Comparison of ENCODE assay signal across 8 mouse cellular contexts in genomic region chr1:37428911-37429310, GRCm38 (mm10). TPM values are rescaled to one million over a fixed set of nuclear protein-coding genes. Genes with fewer than 3 reads are reported as not detected.
DNase-seq lines count a peak whose midpoint lies in the region; ATAC-seq lines count a peak whose summit lies in the region.

No protein-coding gene starts in this region.

- ATAC-seq in megakaryocyte-erythroid progenitor cell, adult 5-6 weeks (replicated peaks; ENCODE audit: low FRiP score, low TSS enrichment, poor library complexity, severe bottlenecking): 0 out of 2 replicates have a peak, but pooled peaks have one; percentile 7

- DNase-seq in kidney, adult 9 months: peak; percentile 14
- DNase-seq in kidney, postnatal 14 days: no peak
- DNase-seq in adrenal gland, adult 8-10 months: peak; percentile 37
- peak; percentile 25 for DNase-seq in heart, postnatal 4 days
- no peak for DNase-seq in frontal cortex, postnatal 14 days (ENCODE audit: low spot score in 2 of 2)
- DNase-seq in right cerebral cortex, adult 2 months (ENCODE audit: low spot score in 2 of 2): no peak
- no peak for DNase-seq in left cerebral cortex, adult 8-10 months (ENCODE audit: low spot score in 2 of 2)

RNA-seq across cellular contexts. Expression of gene Coa5, which starts 1.0 kb away (rescaled TPM):
- 100 to 1,000 TPM in 3 of 4 experiments, 10 to 100 TPM in 1; 90.0 to 125 (median 111) TPM for total RNA-seq in adrenal gland, adult 8-10 months (2022)
- total RNA-seq in heart, postnatal 4 days (2021): 10 to 100 TPM; 84.1 to 85.6 TPM
- total RNA-seq in megakaryocyte-erythroid progenitor cell, adult 5-6 weeks (2014; fragmentation: Nextera tagmentation): 96.6 and 104 TPM in 2 replicates
- 82.0 and 90.7 TPM in 2 replicates for total RNA-seq in megakaryocyte-erythroid progenitor cell, adult 5-6 weeks (2017)
- 10 to 100 TPM; 63.5 to 76.8 (median 70.0) TPM for total RNA-seq in left cerebral cortex, adult 8-10 months (2022)

RNA-seq across cellular contexts. Expression of gene Unc50, which starts 1.0 kb away (rescaled TPM):
- 10 to 100 TPM; 72.8 to 82.8 (median 77.7) TPM for total RNA-seq in adrenal gland, adult 8-10 months (2022)
- total RNA-seq in heart, postnatal 4 days (2021): 10 to 100 TPM; 32.2 to 39.3 TPM
- total RNA-seq in megakaryocyte-erythroid progenitor cell, adult 5-6 weeks (2014; fragmentation: Nextera tagmentation): 33.5 and 42.9 TPM in 2 replicates
- total RNA-seq in megakaryocyte-erythroid progenitor cell, adult 5-6 weeks (2017): 45.7 and 46.1 TPM in 2 replicates
- total RNA-seq in left cerebral cortex, adult 8-10 months (2022): 10 to 100 TPM; 52.7 to 71.7 (median 57.1) TPM

Comparison
In these comparisons a context has a peak if more than half of its experiments do, and no peak if none do; other contexts are left out.
1. DNase-seq: peak in kidney, adult 9 months (single experiment), adrenal gland, adult 8-10 months (single experiment) and heart, postnatal 4 days (single experiment); none in kidney, postnatal 14 days (single experiment), frontal cortex, postnatal 14 days (0 of 2), right cerebral cortex, adult 2 months (0 of 2) and left cerebral cortex, adult 8-10 months (0 of 2).